Mouse (Mus musculus): ENCODE data around the gene Col1a1. TPM values are rescaled to one million over a fixed set of nuclear protein-coding genes. Genes with fewer than 3 reads are reported as not detected.

The Col1a1 gene
- polyA plus RNA-seq, 1 experiment = 0.01 TPM

DNA sequence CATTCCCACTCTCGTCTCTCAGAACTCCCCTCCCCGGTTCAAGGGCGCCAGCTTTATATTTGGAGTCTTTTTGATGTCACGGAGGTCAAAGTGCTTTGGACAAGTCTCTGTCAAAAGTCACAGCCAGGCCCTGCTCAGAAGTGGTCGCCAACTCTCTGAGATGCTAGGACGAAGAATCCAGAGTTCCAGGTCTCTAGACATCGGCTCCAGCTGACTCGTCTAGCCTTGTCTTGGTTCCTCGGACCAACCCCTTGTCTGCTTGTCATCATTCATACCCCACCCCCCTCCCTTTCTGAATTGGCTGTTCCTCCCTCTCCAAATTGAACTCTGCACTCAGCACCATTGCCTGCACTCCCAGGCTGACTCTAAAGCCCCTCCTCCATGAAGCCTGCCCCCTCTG, 6.4 kb upstream of the Col1a1 start:
- no peak for TF ChIP-seq GATA1 (IDR thresholded peaks at IDR 0.05; ENCODE audit: low read length)

DNA sequence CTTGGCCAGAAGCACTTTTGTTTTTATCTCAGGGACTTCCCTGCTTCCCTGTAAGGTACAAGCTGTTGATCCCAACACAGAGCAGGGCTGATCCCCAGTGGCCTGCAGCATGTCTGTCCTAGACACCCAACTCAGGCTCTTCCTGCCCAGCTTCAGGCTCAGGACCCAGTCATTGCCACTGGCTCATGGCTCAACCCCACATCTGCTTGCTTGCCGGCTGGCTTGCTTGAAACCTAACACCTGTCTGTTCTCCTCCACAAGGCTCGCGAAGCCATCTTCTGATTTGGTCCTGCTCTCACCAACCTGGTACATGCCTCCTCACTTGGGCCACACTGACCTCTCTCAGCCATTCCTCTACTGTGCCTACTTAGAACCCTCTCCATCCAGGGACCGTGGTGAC, 5.9 kb upstream of the Col1a1 start:
- TF ChIP-seq GATA1 (IDR thresholded peaks at IDR 0.05; ENCODE audit: low read length) = no peak

DNA sequence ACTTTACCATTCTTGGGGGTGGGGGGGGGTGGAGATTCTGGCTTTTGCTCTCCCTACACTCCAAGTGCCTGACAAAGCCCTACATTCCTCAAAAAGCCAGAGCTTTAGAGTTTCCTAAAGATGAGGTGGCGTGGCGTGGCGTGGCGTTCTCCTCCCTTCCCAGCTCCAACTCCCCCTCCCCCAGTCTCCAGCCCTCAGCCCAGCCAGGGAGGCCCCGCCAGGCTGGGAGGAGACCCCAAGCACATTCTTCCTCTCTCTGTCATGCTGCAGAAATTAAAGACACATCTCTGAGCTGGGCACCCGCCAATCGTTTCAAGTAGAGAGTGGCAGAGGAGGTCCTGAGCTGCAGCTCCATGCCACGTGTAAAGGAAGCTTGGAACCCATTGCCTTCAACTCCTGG, 2.4 kb upstream of the Col1a1 start:
- TF ChIP-seq GATA1 (IDR thresholded peaks at IDR 0.05; ENCODE audit: low read length) = no peak

DNA sequence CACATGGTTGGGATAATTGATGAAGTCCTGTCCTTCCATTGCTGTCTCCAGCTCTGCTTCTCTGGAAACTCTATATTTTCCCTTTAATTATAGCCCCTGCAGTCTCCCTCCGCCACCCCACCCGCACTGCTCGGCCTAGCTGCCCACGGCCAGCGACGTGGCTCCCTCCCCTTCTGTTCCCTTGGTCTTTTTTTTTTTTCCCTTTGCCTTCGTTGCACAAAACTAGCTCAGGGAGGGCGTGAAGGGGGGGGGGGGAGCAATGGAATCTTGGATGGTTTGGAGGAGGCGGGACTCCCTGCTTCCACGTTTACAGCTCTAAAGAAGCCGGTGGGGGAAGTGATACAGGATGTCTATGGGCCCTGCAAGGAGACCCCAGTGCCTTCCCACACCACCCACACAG, 1.5 kb upstream of the Col1a1 start:
- no peak for TF ChIP-seq GATA1 (IDR thresholded peaks at IDR 0.05; ENCODE audit: low read length)

DNA sequence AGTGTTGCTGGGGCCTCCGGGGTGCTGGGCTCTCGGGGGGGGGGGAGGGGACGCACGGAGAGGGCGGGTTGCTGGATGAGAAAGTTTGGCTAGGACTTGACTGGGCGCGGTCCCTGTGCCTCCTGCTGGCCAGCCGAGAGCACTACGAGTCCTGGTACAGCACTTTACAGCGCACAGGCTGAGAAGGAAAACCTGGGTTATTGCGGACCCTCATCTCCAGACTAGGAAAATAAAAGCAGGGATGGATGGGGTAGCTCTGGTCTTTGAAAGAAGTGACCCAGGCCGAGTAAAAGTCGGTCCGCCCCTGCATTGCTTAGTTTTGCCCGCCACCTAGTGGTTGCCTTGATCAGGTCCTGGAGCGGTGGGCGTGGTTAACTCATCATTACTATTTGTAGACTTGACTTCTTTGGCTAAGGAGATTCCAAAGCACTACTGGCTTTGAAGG, 849 bp downstream of the Col1a1 start:
- TF ChIP-seq GATA1 (IDR thresholded peaks at IDR 0.05; ENCODE audit: low read length) = no peak

DNA sequence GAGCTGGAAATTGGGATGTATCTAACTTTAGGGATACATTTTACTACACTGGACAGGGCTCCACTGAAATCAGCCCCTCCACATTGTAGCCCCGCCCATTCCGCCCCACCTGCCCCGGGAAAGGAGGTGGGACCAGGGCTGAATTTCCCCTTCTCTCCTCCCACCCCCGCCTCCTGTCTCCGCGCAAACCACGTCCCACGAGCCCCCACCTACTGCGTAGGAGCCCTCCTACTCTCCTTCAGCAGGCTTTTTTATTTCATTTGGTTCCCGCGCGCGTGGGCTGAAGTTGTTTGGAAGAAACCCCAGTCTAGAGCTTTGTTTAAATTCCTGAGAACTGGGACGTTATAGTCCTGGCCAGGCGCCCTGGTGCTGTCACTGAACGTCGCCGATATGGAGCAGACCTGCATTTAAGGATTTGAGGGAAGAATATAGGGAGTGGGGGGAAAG, 1.3 kb downstream of the Col1a1 start:
- TF ChIP-seq GATA1 (IDR thresholded peaks at IDR 0.05; ENCODE audit: low read length) = no peak

DNA sequence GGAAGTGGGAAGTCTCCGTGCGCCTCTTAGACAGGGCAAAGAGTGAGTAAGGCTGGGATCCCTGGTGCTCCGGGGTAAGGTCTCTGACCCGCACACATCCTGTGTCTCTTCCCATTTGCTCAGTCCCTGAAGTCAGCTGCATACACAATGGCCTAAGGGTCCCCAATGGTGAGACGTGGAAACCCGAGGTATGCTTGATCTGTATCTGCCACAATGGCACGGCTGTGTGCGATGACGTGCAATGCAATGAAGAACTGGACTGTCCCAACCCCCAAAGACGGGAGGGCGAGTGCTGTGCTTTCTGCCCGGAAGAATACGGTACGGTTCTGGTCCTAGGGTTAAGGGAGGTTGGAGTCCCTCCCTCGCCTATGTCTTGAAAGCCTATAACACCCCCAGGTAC, 1.8 kb downstream of the Col1a1 start:
- no peak for TF ChIP-seq GATA1 (IDR thresholded peaks at IDR 0.05; ENCODE audit: low read length)

DNA sequence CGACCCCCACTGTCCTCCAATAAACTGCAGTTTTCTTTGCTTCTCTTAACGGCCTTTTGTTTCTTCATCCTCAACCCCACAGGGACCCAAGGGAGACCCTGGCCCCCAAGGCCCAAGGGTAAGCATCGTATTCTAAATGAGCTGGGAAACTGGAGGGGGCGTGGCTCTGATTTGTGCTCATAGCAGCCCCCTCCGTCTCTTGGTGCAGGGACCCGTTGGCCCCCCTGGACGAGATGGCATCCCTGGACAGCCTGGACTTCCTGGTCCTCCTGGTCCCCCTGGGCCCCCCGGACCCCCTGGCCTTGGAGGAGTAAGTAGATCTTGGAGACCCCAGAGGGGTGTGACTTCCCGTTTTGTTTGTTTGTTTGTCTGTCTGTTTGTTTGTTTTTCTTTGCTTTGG, 2.3 kb downstream of the Col1a1 start:
- no peak for TF ChIP-seq GATA1 (IDR thresholded peaks at IDR 0.05; ENCODE audit: low read length)

DNA sequence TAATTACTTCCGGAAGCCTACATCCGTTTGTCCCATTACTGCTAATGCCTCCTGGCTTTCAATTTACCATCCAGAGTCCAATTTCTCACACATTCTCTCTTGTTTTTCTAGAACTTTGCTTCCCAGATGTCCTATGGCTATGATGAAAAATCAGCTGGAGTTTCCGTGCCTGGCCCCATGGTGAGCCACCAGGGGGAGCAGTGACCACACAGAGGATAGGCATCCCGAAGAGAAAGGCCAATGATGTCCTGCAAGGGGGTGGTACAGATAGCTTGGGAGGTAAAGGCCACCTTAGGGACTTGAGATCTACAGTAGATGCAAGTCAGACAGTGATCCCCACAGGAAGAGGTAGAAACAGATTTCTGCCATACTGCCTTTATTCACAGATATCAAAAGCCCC, 3.3 kb downstream of the Col1a1 start:
- TF ChIP-seq GATA1 (IDR thresholded peaks at IDR 0.05; ENCODE audit: low read length) = no peak

DNA sequence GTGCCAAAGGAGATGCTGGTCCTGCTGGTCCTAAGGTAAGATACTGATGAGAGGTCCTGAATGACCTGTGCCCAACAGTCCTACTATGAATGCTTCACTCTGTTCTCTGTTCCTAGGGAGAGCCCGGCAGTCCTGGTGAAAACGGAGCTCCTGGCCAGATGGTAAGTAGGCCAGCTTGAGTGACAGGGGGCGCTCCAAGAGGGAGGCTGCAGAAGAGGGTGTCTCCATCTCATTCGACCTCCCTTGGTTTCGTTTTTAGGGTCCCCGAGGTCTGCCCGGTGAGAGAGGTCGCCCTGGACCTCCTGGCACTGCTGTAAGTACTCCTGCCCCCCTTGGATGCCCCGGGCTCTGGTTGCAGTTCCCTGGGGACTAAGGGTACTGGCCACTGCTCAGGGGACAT, 5.1 kb downstream of the Col1a1 start:
- TF ChIP-seq GATA1 (IDR thresholded peaks at IDR 0.05; ENCODE audit: low read length) = no peak

DNA sequence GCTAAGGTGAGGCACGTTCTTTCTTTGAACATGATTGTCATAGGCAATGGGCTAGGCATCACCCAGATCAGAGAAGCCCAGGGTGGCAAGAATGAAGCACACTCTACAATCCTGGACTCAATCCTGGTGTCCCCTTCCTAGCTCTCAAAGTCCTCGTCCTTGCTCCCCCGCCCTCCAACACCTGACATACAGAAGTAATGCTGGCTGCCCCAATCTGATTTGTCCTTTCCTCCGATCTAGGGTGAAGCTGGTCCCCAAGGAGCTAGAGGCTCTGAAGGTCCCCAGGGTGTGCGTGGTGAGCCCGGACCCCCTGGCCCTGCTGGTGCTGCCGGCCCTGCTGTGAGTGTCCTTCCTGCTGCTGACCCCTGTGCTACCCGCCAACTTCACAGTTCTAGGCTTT, 5.8 kb downstream of the Col1a1 start:
- TF ChIP-seq GATA1 (IDR thresholded peaks at IDR 0.05; ENCODE audit: low read length) = no peak

DNA sequence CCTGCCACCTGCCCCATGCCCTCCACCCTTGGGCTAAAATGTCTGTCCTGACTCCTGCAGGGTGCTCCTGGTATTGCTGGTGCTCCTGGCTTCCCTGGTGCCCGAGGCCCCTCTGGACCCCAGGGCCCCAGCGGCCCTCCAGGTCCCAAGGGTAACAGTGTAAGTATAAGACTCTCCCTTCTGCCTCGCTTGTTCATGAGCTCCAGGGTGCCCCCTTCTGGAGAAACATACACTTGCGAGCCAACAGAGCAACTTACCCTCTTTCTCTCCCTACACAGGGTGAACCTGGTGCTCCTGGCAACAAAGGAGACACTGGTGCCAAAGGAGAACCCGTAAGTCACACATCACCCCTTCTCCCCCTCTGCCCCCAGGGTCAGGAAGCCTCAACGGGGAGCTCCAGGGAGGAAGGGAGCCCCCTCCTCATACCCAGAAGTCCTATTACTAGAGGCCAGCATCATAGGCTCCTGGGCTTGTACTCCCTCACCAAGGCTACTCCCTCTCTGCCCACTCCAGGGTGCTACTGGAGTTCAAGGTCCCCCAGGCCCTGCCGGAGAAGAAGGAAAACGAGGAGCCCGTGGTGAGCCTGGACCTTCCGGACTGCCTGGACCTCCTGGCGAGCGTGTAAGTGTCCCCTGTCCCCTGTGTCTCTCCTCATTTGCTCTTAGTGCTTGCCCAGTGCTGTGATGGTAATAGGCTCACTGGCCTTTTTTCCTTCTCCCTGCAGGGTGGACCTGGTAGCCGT, 6.4 kb downstream of the Col1a1 start:
- no peak for TF ChIP-seq GATA1 (IDR thresholded peaks at IDR 0.05; ENCODE audit: low read length)

DNA sequence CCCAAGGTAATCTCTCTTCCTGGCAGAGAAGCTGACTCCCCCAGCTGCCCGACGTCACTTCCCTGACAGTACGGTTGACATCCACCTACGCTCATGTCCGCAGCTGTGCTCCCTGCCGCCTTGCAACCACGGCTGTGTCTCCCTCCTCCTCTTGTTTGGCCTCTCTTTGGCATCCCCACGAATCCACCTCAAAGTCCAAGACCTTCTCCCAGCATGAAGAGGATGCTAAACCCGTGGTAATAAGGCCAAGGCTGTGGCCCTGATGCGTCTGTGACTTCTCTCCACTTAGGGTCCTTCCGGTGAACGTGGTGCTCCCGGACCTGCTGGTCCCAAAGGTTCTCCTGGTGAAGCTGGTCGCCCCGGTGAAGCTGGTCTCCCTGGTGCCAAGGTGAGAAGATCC, 7.0 kb downstream of the Col1a1 start:
- TF ChIP-seq GATA1 (IDR thresholded peaks at IDR 0.05; ENCODE audit: low read length) = no peak

DNA sequence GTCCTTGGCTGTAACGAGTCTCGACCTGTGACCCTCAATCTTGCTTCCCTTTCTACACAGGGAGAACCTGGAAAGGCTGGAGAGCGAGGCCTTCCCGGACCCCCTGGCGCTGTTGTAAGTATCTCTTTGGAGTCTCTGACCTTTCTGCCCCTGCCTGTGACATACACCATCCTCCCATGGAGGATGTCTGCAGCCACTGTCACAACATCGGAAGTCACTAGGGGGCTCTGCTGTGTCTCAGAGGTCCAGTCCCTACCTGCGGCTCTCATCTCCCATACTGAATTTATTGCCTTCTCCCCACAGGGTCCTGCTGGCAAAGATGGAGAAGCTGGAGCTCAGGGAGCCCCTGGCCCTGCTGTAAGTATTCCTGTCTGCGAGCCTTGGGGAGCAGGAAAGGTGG, 8.3 kb downstream of the Col1a1 start:
- TF ChIP-seq GATA1 (IDR thresholded peaks at IDR 0.05; ENCODE audit: low read length) = no peak

DNA sequence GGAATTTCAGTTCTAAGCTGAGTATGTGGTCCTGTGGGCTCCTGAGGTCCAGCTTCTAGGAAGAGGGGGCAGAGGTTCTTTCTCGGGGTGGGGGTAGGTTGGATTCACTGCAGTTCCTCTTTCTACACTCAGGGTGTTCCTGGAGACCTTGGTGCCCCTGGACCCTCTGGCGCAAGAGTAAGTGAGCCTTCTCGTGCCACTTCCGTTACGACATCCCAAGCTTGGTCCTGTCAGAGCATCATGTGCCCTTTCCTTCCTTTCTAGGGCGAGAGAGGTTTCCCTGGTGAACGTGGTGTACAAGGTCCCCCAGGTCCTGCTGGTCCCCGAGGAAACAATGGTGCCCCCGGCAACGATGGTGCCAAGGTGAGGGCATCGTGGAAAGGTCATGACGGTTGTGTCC, 9.2 kb downstream of the Col1a1 start:
- no peak for TF ChIP-seq GATA1 (IDR thresholded peaks at IDR 0.05; ENCODE audit: low read length)

DNA sequence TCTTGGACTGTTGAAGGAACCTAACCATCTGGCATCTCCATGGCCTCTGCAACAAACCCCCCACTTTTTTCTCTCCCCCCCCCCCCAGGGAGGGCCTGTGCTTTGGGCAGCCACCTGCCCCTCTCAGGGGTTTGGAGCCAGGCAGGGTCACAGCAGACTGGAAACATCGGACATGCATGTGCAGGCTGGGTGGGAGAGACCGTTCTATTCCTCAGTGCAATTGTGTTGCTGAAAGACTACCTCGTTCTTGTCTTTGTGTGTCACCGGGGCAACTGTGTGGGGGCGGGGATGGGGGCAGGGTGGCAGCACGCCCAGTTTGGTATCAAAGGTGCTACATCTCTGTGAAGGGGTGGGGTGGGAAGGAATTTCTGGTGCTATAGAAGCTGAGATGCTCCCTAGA, 16.1 kb downstream of the Col1a1 start:
- no peak for TF ChIP-seq GATA1 (IDR thresholded peaks at IDR 0.05; ENCODE audit: low read length)

DNA sequence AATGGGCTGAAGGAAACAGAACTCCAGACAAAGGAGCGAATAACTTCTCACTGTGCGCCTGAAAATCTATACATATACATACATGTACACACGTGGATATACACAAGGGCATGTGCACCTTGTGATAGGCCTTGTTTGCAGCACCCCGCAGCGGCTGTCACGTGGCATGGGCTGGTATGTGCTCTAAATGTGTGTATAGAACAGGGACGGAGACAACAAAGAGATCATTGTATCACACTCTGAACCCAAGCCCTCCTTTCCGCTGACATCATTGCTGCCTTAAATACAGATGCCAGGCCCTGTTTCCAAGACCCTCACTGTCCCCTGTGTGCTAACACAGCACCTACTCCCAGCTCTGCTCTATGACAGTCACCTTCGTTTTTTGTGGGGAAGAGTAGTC, 19.1 kb downstream of the Col1a1 start:
- no peak for TF ChIP-seq GATA1 (IDR thresholded peaks at IDR 0.05; ENCODE audit: low read length)

DNA sequence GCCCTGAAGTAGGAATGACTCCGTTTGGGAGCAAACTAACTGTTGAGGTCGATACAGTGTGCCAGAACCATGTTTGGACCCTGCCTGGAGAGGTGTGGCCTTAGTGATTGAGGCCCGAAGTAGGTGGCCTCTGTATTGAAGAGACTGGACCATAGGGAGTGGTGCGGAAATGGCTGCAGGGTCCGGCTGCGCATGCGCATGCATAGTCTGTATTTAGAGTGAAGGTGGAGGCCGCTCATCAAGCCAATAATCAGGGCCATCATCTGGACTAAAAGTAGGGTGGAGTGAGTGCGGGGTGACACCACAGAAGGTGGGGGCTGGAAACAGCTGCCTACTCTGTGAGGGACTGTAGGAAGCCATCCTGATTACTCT, 21.7 kb downstream of the Col1a1 start:
- TF ChIP-seq GATA1 (IDR thresholded peaks at IDR 0.05; ENCODE audit: low read length) = no peak

All from G1E-ER4 (cell line).